Mouse (Mus musculus): Measurements from ENCODE around the gene Cacna1e. TPM values are rescaled to one million over a fixed set of nuclear protein-coding genes. Genes with fewer than 3 reads are reported as not detected.

Cacna1e gene
- polyA plus RNA-seq, 1 experiment: 0.11 TPM

GRCm38 (mm10) chr1:154839272-154839671 is 45.0 kb downstream of the Cacna1e start:
- no peak for DNase-seq (ENCODE audit: low spot score)

- DNase-seq (ENCODE audit: low spot score): no peak
Measured at GRCm38 (mm10) chr1:154836473-154836872, 47.8 kb downstream of the Cacna1e start.

- DNase-seq (ENCODE audit: low spot score): no peak
Measured at GRCm38 (mm10) chr1:154832168-154832539, 52.1 kb downstream of the Cacna1e start.

- DNase-seq (ENCODE audit: low spot score): no peak
Measured at GRCm38 (mm10) chr1:154831269-154832167, 52.8 kb downstream of the Cacna1e start.

- no peak for DNase-seq (ENCODE audit: low spot score)
Measured at GRCm38 (mm10) chr1:154830051-154830450, 54.2 kb downstream of the Cacna1e start.

GRCm38 (mm10) chr1:154823098-154823497 is 61.2 kb downstream of the Cacna1e start:
- DNase-seq (ENCODE audit: low spot score): no peak

- no peak for DNase-seq (ENCODE audit: low spot score)
Measured at GRCm38 (mm10) chr1:154820422-154820821, 63.9 kb downstream of the Cacna1e start.

GRCm38 (mm10) chr1:154819960-154820359 is 64.3 kb downstream of the Cacna1e start:
- DNase-seq (ENCODE audit: low spot score): no peak

GRCm38 (mm10) chr1:154818742-154819141 is 65.6 kb downstream of the Cacna1e start:
- no peak for DNase-seq (ENCODE audit: low spot score)

GRCm38 (mm10) chr1:154816836-154817235 is 67.5 kb downstream of the Cacna1e start:
- DNase-seq (ENCODE audit: low spot score): no peak

- no peak for DNase-seq (ENCODE audit: low spot score)
Measured at GRCm38 (mm10) chr1:154816267-154816666, 68.0 kb downstream of the Cacna1e start.

GRCm38 (mm10) chr1:154805742-154806141 is 78.6 kb downstream of the Cacna1e start:
- no peak for DNase-seq (ENCODE audit: low spot score)

- no peak for DNase-seq (ENCODE audit: low spot score)
Measured at GRCm38 (mm10) chr1:154805038-154805437, 79.3 kb downstream of the Cacna1e start.

GRCm38 (mm10) chr1:154802301-154802904 is 81.9 kb downstream of the Cacna1e start:
- no peak for DNase-seq (ENCODE audit: low spot score)

- no peak for DNase-seq (ENCODE audit: low spot score)
Measured at GRCm38 (mm10) chr1:154799257-154799656, 85.0 kb downstream of the Cacna1e start.

- no peak for DNase-seq (ENCODE audit: low spot score)
Measured at GRCm38 (mm10) chr1:154798771-154799170, 85.5 kb downstream of the Cacna1e start.

- no peak for DNase-seq (ENCODE audit: low spot score)
Measured at GRCm38 (mm10) chr1:154796685-154797084, 87.6 kb downstream of the Cacna1e start.

GRCm38 (mm10) chr1:154794518-154794951 is 89.8 kb downstream of the Cacna1e start:
- DNase-seq (ENCODE audit: low spot score): no peak

GRCm38 (mm10) chr1:154791544-154792174 is 92.6 kb downstream of the Cacna1e start:
- DNase-seq (ENCODE audit: low spot score): no peak

- DNase-seq (ENCODE audit: low spot score): no peak
Measured at GRCm38 (mm10) chr1:154788491-154788890, 95.8 kb downstream of the Cacna1e start.

- no peak for DNase-seq (ENCODE audit: low spot score)
Measured at GRCm38 (mm10) chr1:154788069-154788468, 96.2 kb downstream of the Cacna1e start.

- DNase-seq (ENCODE audit: low spot score): no peak
Measured at GRCm38 (mm10) chr1:154787418-154787817, 96.9 kb downstream of the Cacna1e start.

- DNase-seq (ENCODE audit: low spot score): peak; percentile 41
Measured at GRCm38 (mm10) chr1:154786243-154786669, 98.0 kb downstream of the Cacna1e start.

Data from urinary bladder, adult 2 months (tissue).